Mouse (Mus musculus) stomach, postnatal 0 days (tissue): Measurements from ENCODE around the gene Polr2h.

Experiments used
- CTCF ChIP-seq: IDR thresholded peaks from 2 replicates; pipeline ENCODE4 v1.5.1; 2016; ENCODE audit warnings: antibody characterized with exemption, low read depth, mild to moderate bottlenecking, moderate library complexity
- EP300 ChIP-seq: optimal IDR thresholded peaks from 2 replicates; pipeline ENCODE3; 2016; ENCODE audit warnings: antibody characterized with exemption

GRCm38 (mm10) chr16:20693111-20693701 lies 24.3 kb upstream of the Polr2h start, which contains the start of gene Fam131a:
- TF ChIP-seq EP300: no peak
- no peak; the same call in 1 of the 2 replicates for TF ChIP-seq CTCF
